Mouse (Mus musculus): ENCODE measurements around the gene Ppp1r3a. TPM values are rescaled to one million over a fixed set of nuclear protein-coding genes. Genes with fewer than 3 reads are reported as not detected.
"Not testable (repeated sequence)": the region's sequence is repeated elsewhere in the genome, so short reads cannot be mapped to it uniquely, and the experiment has no call there.

Ppp1r3a gene
- total RNA-seq (2021) = 10 to 100 TPM; 27.5 to 30.2 TPM

- peak; percentile 19 for DNase-seq
Observed at GRCm38 (mm10) chr6:14754901-14755591, at the start of gene Ppp1r3a. TSS of gene Ppp1r3a (minus strand) at chr6:14755274.

DNA sequence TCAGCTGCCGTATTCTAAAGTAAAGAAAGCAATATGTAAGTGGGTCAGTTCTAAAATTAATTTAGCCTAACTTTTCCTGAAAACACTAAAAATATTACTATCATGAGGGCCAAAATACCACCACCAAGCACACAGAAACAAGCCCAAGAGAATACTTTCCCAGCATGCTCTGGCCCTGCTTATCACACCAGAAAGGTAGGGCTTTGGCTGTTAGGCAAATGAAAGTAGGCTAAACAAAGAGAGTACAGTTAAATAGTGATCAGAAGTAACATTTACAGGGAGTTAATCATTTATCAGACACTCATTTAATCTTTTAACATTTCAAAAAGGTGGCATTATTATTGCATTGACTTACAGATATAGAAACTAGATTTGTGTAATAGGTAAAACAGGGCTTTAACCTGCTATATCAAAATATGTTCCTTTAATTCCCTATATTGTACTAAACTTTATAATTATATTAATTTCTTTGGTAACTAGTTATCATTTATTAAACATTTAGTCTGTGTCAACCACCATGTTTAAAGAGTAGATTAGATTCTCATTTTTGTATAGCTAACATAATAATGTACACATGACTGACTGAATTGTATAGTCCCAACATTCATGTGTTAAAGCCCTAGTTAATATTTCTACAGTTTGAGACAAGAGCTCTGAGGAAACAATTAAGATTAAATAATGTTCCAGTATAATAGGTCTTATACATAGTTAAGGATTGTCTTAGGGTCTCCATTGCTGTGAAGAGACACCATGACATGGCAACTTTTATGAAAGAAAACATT, 32.3 kb upstream of the Ppp1r3a start:
- DNase-seq = no peak

- DNase-seq = no peak
Observed at GRCm38 (mm10) chr6:14777920-14778319, 22.8 kb upstream of the Ppp1r3a start.

- peak; percentile 9 for DNase-seq
Observed at GRCm38 (mm10) chr6:14771717-14772116, 16.6 kb upstream of the Ppp1r3a start.

DNA sequence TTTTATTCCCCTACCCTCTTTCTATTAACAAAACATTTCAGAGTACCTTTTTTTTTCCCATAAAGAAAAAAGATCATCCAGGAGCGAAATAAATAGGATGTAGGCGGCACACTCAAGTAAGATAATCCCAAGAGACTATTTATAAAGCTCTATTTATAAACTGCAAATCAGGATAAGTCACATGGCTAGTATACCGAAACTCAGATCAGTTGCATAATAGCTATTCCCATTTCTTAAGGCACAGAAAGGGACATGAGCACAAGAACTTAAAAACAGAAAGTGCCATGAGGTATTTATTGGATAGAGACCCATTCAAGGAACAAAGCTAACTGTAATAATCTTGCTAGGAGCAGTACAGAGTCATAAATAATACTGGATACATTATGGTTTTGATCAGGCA, 2.4 kb upstream of the Ppp1r3a start:
- DNase-seq = no peak

GRCm38 (mm10) chr6:14753512-14753911, 1.6 kb downstream of the Ppp1r3a start:
- DNase-seq = no peak

GRCm38 (mm10) chr6:14752211-14752610, 2.9 kb downstream of the Ppp1r3a start:
- no peak for DNase-seq

DNA sequence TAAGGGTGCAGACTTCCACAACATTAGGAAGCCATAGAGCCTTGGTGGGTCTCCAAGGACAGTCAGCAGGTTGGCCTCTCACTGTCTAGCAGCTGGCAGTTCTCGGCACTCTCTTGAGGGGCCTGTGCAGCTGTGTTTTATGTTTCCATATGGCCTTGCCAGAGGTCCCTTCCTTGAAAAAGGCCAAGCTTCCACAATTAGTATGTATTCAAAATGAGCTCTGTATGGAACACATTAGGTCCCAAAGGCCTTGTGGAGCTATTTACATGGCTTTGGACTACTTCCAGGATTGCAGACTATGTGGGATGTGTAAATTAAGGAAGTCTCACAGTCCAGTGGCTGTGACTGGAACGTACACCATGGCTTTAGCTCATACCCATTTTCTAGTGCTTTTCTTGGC, 8.1 kb downstream of the Ppp1r3a start:
- peak; percentile 5 for DNase-seq

DNA sequence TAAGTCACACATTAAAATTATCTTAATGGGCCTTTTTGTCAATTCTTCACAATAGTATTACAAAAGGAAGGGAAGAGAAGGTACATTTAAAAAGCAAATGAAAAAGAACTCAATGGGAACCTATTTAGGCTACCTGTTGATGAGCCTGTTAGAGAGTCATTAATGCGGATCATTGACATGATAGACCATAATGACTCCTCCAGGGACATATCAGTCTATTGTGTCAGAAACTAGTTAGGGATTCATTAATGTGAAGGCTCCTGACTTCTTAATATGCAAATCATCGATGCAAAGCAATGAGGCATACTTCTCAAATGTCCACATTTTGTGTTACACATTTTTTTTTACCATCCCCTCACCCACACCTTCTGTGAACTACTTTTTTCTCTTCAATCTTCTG, 19.1 kb downstream of the Ppp1r3a start:
- no peak for DNase-seq

- DNase-seq = no peak
Observed at GRCm38 (mm10) chr6:14731011-14731410, 24.1 kb downstream of the Ppp1r3a start.

DNA sequence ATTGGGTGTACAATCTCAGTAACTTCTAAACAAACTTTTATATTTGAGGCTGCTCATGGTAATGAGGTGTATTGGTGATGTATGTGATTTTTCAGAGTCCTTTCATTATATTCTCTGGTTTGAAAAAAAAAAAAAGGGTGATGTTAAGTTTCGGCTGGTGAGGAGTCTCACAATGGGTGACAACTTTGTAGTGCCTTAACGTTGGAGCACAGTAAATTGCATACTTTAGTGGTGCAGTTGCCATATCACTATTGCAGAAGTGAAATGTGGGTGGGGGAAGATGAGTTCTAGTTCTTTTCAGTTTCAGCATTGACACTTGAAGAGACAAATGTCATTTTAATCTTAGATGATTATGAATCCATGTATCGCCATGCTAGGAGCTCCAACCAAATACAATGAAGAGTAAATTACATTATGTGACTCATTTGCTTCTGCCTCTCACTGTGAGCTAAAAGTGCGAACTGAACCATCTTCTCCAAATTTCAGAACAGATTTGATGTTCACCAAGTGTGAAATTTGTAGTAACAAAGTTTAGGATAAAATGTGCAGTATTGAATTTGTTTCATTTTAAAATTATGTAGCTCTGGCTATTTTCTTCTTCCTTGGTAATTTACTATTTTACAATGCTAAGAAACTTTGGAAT, 34.2 kb downstream of the Ppp1r3a start:
- no peak for DNase-seq

- DNase-seq = no peak
Observed at GRCm38 (mm10) chr6:14720110-14720771, 34.8 kb downstream of the Ppp1r3a start.

DNA sequence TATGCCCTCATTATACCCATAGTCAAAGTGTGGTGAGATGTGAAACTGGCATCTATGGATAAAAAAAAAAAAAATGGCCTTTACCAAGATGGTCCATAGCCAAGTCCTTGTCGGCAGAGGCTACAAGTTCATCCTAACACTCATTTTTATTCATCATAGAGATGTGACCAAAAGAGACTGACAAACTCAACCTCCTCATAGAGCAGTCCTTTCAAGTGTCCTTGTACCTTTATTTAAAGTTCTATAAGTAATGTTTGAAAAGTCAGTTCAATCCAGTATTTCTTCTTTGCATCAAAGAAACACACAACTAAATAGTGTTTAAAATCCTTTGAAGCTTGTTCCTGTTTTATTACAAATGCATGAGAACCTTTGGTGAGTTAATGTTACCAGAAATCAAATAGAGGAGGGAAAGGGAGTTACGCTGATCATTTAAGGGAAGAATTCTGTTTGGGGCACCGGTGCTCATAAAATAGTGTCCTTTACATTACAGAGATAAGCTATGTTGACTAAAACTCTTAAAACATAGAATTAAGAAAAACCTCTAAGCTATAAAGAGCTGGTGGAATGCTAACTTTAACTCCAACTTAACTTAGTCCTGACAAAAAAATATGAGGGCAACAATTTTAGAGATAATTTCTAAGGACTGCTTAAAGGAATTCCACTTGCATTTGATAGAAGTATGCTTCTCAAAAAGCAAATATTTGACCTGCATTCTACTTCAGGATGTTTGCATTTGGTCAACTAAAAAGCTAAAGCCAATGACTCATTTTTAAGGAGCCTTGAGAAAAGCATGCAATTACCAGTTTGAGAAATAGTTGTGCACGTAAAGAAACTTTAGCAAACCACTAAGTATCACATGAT, 39.7 kb downstream of the Ppp1r3a start:
- no peak for DNase-seq

- DNase-seq = no peak
Observed at GRCm38 (mm10) chr6:14712146-14712545, 42.9 kb downstream of the Ppp1r3a start.

DNA sequence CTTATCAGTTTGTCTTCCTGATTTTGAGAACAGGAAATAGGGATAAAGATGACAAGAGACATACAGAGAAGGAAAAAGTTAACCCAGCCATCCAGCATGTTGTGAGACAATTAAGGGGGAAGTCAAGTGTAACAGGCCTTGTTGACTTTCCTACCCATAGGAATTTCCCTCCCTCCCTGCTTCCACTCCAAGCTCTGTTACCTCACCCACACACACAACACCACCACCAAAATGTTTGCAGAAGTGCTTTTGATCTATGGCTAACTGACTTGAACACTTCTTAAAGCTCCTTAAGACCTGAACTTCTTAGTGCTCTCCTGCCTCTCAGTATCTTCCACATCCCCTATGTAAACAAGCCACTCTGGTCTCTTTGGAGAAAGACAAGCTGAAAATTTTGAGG, 55.0 kb downstream of the Ppp1r3a start:
- DNase-seq = no peak

GRCm38 (mm10) chr6:14679231-14679887, 75.7 kb downstream of the Ppp1r3a start:
- peak; percentile 17 for DNase-seq

GRCm38 (mm10) chr6:14668966-14669365, 86.1 kb downstream of the Ppp1r3a start:
- not testable (repeated sequence) for DNase-seq

GRCm38 (mm10) chr6:14667651-14668050, 87.4 kb downstream of the Ppp1r3a start:
- not testable (repeated sequence) for DNase-seq
